Mouse (Mus musculus) right cerebral cortex, adult 18-20 months (tissue): Measurements from ENCODE around the gene Cdc73.
"Not testable (repeated sequence)": the region's sequence is repeated elsewhere in the genome, so short reads cannot be mapped to it uniquely, and the experiment has no call there.

ENCODE experiments used
- DNase-seq: peaks from one replicate; pipeline ENCODE4 v3.0.0; 2022; ENCODE audit warnings: mixed read lengths

Cdc73 gene

DNA sequence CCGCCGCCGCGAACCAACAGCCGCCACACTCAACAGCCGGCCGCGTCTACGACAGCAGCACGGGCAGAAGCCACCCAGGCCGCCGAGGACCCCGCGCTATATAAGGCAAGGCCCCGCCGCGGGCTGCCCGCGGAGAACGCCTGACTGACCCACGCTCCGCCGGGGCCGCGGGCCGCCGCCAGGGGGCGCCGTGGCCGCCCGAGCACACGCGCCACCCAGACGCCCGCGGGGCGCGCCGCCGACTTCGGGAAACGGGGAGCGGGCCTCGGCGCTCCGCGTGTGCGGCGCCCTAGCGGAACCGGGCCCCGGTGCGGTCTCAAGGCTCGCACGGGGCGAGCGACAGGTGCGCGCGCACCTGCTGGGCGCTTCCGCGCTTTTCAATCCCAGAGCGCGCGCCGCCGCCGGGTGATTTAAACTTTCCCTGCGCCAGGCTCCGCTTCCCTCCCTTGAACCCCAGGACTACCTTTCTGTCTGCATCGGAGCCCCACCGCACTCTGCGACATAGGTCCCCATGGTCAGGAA is at the start of gene Cdc73:
Cdc73 (minus strand) TSS at position 153 of the 522 bp plus-strand sequence.
- peak; percentile 91 for DNase-seq

DNA sequence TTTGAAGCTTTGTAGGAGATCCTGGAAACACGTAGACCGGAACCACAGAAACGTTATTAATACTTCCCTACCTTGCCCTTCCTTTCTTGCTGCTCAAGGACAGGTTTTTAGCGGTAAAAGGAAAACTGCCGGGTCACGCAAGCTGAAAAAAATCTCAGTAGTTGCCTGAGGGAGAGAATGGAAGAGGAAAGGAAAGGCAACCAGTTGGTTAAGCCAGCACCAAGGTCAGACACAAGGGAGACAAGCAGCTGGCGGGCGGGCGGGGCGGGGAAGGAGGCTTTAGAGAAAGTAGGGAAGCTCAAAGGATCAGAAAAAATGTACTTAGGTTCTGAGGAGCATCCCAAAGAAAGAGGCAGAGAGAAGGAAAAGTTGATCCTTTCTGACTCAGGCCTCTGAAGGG is 43.2 kb upstream of the Cdc73 start:
- DNase-seq: no peak

DNA sequence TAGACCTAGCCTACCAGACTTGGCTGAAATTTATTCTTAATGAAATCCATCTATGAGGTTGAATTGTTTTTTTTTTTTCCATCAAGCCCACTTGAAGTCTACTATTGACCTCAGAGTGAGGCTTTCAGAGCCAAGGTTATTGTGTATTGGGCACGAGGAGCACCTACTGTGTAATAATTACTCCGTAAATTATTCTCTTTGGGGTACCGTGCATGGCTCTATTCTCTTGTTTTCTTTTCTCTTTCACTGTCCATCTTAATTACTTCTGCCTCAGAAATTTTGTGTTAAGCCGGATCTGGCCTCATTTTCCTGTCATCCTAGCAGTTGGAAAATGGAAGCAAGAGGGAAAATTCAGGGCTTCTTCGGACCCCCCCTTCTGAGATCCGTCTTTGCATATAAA is 39.5 kb upstream of the Cdc73 start:
- DNase-seq: no peak

DNA sequence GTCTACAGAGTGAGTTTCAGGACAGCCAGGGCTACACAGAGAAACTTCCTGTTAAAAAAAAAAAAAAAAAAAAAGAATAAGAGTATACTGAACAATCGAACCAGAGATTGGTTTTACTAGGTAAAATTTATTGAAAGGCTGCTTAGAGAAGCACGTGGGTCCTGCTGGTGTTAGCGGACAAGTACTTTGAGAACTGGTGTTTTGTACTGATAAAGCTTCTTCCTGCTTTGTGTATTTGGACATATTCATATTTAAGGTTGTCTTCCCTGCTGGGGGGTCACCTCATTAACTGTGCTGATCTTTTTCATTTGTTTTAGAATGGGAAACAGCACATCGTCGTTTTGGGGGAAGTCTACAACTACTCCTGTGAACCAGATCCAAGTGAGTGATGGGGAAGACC is 38.6 kb upstream of the Cdc73 start:
- DNase-seq: no peak

DNA sequence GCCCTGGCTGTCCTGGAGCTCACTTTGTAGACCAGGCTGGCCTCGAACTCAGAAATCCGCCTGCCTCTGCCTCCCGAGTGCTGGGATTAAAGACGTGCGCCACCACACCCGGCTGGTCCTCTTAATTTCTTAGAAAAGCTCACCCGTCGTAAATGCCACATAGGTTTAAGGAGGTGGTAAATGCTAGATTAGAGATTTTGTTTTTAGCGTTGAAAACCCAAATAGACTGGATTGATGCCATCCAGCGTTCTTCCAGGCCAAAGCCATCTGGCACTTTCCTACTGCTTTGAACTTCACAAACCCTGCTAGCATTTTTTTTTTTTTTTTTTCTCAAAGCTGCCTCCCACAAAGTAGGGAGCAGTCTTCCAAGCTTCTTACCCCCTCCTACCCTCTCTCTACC is 37.9 kb upstream of the Cdc73 start:
- DNase-seq: peak; percentile 29

DNA sequence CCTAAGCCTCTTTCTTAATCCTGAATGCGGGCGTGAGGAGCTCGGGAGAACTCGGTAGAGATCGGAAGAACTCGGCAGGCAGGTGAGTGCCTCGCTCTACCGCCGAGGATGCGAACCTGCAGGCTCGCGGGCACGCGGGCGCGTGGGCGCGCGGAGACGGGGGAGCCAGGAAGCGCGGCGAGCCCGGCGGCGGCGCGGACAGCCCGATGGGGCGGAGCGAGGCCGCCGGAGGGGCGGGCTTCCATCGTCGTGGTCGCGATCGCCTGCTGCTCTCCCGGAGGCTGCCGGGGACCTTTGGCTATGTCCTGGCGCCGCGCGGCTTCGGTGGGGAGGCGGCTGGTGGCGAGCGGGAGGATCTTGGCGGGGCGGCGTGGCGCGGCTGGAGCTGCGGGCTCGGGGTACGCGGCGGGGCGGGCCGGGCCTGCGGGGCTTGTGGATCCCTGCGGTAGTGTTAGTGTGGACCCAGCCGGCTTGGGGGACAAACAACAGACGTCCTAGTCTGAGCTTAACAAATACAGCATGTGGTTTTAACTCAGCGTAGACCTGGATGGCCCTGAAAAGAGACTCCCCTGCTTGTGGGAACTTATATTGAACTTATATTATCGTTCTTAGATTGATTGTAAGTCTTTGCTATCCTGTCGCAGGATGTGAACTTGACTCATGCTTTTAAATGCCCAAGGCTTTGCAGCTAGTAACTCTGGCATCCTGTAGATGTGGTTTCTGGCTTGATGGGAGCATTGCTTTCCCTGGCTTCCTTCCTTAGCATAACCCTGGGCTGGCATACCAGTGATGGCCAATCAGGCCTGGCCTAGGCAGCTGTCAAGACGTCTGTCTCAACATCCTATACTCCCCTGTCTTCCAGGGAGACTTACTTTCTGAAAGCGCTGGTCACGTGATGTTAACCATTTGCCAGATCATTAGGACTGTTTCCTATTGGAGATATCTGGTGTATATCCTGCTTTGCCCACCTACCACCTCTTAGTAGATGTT is 37.0 kb upstream of the Cdc73 start:
- DNase-seq: peak; percentile 94

DNA sequence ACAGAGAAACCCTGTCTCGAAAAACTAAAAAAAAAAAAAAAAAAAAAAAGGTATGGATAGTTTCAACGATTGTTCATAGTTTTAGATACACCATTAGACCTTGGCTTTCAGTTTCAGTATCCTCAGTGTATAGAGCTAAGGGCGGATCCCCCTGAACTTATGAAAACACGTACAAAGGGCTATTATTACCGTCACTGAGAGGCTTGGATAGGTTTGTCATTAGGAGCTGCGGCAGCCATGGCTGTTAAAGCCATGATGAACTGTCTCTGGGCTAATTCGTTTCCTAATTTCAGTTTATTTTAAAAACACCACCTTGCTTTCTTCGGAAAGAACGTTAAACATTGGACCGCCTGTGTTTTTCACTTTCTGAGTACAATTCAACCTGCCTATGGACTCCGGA is 36.1 kb upstream of the Cdc73 start:
- DNase-seq: no peak

DNA sequence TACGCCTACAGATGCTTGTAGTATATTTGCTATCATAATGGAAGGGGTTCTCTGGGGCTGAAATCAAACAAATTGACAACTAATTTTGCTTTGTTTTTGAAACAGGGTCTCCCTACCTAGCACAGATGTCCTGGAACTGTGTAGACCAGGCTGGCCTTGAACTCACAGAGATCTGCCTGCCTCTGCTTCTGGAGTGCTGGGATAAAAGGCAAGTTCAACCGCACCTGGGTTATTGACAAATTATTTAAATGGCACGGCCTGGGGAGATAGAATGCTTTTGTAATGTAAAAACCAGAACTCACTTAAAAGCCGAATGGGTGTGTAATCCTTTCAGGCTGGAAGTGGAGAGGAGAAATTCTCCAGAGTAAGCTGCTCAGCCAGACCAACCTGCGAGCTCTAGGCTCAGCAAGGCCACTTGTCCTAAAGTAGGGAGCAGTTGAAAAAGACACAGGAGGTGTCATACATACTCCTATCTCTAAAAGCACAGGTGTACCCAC is 31.3 kb upstream of the Cdc73 start:
- no peak for DNase-seq

DNA sequence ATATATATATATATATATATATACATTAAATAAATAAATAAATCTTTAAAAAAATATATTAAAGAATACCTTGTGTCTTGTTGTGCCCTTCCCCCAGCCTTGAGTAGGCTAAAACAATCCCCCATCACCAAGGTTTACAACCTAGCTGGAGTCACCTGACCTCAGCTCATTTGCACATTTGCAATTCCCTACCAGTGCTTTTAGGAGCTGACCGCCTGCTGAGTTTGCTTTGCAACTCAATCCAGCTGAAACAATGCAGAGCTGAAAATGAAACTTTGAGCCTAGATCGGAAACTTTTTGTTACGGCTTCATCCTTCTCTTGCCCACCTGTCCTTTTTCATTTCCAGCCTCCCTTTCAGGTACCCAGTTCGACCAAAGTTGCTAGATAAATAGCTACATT is 29.0 kb upstream of the Cdc73 start:
- no peak for DNase-seq

DNA sequence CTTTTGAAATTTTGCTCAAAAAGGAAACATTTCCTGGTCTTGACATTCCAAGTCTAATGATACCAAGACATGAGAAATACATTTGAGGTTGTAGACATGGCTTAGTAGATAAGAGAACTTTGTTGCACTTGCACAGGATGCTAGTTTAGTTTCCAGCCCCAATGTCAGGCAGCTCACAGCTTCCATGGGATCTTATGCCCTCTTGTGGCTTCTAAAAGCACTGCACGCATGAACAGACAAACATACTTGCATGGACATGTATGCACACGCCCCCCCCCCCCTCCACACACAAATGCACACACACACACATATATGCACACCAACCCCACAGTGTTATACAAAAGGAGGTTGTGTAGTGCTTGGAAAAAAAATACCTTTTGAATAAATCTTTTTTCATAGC is 28.2 kb upstream of the Cdc73 start:
- DNase-seq: no peak

DNA sequence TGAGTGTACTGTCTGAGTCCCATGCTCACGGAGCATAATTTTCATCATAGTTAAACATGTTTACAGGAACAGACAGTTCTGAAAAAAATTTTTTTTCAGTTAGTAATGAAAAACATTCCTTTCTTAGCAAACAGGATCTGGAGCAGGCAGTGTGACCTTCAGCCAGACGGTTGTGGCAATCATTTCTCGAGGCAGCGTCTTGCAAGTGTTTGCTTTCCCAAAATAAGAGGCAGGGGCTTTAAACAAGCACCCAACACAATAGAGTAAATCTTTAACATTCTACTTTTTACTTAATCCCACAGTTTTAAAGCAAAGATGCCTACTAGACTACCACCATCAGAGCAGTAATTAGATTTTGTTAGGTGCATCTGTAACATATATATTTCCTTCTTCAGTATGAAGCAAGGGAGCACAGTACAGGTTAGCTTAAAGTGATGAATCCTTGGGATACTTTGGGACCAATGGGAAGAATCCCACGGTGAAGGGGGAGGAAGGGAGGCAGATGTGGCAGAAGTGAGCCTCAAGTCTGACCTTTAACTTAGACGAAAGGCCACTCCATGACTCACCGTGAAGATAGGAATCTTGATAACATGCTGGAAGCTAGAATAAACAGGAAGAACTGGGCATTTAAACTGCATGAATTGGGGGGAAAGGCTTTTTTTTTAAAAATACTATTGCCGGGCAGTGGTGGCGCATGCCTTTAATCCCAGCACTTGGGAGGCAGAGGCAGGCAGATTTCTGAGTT is 25.2 kb upstream of the Cdc73 start:
- no peak for DNase-seq

DNA sequence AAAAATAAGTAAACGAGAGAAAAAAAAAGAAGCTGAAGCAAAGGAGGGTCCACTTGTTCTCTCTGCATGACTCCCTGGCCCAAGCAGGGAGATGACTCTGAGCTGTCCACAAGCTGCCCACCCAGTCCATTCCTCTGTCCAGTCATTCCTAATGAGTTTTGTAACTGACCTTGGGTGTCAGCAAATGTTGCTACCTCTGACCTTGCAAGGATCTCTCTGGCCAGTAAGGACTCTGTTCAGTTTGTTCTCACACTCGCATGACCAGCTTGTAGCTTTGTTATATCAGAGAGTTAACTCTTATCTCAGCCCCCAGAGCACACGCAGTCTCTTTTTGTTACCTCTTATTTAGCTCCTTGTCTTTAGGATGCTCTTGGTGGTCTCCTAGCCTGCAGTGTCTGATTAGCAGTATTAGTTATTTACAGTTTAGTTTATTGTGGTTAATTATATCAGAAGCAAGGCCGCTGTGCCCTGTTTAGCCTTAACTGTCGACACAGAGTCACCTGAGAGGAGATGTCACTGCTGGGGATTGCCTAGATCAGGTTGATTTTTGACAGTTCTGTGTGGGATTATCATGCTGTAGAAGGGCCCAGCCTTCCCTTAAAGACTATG is 21.9 kb upstream of the Cdc73 start:
- DNase-seq: no peak

DNA sequence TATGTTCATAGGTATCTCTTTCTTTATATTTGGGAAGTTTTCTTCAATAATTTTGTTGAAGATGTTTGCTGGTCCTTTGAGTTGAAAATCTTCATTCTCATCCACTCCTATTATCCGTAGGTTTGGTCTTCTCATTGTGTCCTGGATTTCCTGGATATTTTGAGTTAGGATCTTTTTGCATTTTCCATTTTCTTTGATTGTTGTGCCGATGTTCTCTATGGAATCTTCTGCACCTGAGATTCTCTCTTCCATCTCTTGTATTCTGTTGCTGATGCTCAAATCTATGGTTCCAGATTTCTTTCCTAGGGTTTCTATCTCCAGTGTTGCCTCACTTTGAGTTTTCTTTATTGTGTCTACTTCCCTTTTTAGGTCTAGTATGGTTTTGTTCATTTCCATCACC is 13.3 kb upstream of the Cdc73 start, which contains the start of gene Glrx2:
Glrx2 (plus strand) TSS at position 301 of the 400 bp plus-strand sequence.
- not testable (repeated sequence) for DNase-seq

DNA sequence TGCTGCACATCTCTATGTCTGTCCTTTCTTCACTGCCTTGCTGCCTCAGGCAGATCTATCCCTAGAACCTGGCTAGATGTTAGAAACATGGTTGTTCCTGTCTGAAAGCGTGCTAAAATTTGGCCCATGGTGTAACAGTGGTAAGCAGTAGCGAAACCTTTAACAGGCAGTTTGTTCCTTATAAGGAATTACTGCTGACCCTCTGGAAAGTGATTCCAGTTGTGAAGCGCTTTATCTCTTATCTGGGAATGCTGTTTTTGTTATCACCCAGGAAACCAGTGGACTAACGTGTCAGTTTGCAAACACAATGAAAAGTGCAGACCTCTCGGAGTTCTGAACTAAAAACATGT is 7.9 kb upstream of the Cdc73 start:
- DNase-seq: no peak

DNA sequence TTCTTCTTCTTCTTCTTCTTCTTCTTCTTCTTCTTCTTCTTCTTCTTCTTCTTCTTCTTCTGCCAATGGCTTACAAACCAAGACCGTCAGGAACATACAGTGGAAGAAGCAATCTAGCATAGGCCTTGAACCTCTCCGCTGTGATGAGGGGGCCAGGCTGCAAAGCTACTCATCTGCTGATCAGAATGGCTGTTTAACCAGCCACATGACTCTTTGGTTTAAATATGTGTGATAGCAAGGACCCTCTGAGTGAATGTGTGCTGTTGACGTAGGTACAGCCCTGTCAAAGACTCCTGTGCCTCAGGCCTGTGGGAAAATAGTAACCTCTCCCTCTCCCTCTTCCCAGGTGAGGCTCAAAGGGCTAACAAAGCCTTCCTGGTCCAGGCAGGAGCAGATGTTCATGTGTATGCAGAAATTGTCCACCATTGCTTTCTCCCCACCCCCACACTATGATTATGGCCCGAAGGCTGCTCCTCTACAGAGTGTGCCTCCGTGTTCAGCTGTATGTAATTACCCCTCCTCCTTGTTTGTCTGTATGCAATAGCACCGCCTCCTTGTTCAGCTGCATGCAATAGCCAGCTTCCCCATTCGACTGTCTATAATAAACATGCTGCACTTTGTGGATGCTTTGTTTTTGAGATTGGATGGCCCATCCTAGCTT is 7.4 kb upstream of the Cdc73 start:
- DNase-seq: no peak

DNA sequence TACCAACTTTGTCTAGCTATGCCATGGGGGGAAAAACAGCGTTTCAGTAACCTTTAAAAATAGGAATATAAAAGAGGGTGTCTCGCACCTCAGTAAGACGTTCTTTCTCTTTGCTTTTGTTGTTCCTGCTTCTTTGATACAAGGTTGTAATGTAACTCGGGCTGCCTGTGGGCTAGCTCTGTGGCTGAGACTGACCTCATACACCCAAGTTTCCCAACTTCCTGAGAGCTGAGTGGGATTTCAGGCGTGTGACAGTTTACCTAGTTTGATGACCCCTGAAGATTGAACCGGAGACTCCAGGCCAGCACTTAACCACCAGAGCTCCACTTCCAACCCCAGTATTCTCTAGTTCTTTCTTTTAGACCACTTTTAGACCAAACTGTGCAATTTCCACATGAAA is 5.7 kb upstream of the Cdc73 start:
- no peak for DNase-seq

DNA sequence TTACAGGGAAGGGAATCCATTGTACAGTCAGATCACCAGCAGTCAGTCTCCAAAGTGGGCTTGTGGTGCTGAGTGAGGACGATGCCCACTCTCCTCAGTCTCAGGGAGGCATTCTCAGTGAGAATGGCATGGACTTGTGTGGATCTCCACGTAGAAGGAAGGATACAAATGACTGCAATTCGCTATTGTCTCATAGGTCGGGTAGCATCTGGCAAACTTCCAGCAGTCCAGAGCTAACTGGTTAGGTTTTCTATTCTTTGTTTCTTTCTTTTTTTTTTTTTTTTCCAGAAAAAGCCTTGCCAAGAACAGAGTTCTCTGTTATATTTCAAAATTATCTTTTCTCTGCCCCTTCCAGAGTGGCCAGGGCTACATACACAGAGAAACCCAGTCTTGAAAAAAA is 4.3 kb upstream of the Cdc73 start:
- DNase-seq: no peak

DNA sequence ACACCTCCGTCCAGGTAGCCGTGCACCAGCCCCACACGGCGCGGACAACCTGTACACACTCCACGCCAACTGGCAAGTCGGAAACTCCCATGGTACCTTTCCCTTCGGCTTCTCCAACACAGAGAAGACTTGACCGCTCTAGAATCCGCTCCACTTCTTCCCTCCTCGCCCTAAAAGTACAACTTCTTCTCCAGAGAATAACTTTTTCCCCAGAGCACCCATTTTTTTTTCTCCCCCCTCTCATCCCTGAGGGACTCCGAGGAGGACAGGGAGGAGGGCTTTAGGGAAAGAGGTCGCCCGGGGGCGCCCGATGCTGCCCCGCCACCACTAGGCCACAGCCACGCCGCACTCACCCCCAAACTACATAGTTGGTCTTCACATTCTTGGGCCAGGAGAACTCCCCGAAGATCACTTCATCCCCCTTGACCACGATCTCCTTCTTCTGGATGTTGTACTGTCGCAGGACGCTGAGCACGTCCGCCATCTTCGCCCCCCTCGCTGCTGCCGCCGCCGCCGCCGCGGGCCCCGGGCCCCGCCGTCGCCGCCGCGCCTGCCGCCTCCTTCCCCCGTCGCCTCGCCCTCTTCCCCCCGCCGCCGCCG is 452 bp downstream of the Cdc73 start:
- DNase-seq: peak; percentile 32

DNA sequence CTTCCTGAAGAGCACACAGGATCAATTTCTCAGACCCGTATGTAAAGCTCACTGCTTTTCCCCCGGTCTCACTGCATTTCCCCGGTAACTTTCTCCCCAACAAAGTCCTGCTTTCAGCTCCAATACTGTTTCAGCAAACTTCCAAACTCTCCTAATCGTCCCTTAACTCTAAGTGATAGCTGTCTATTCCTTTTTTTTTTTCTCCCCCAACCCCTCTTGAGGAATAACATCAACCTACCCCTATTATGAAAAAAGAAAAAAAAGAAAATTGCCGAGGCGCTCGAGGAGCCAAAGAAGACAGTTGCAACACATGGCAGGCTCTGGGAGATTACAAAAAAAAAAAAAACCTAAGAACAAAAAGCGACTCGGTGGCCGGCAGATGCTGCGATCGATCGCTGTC is 957 bp downstream of the Cdc73 start:
- DNase-seq: no peak

DNA sequence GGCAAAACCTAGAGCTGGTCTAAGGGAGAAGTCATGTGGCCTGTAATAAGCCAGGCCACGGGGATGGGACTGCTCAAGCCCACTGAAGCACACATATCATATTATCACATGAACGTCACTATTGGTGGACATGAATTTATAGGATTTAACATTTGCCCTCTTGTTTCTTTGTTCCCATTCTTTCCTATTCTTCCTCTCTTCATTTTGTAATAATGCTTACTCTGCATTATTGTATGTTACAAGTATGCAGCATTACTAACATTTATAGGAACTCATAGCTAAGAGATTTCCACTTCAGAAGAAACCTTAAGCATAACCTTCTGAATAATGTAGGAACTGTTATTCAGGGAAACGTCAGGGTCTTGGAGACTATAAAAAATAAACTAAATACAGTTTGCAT is 17.8 kb downstream of the Cdc73 start:
- DNase-seq: no peak

DNA sequence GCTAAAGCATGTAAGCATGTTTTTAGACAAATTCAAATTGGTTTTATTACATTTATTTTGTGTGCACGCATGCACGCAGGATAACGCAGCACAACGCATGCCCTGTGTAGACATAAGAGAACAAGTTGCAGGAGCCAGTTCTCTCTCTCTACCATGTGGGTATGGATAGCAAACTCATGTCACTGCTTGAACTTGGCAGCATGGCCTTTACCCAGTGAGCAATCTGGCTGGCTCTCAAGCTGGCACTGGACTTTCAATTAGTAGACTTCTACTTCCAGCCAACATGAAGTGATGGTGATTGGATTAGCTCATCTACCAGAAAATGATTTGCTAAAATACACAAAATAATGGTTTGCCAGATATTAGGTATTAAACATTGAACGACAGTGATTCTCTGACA is 21.6 kb downstream of the Cdc73 start:
- DNase-seq: no peak

DNA sequence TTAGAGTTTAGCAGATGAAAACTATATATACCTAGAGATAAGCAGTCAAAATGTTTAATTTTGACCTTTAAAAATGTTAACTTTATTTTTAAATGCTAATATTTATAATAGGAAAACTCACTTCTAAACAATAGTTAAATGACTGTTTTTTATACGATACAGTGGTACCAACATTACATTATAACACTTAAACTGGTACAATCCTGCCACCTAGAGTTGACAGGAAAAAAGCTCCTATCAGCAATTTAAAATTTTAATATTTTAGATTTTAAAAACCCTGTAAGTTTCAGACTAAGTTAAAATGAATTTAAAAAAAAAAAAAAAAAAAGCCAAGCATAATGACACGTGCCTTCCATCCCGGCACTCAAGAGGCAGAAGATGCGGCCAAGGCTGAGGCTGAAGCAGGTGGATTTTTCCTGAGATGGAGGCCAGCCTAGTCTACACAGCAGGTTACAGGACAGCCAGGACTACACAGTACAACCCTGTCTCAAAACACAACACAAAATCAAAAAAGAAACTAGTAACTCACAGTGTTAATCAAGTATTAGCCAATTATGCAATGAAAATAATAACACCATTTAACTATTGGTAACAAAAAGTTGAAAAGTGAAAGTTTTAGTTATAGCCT is 26.8 kb downstream of the Cdc73 start:
- no peak for DNase-seq
